Mouse (Mus musculus) cerebellum, postnatal 36 days (tissue): ENCODE data around the gene Ola1.

Source experiments
- DNase-seq, 2 experiments: peaks; one replicate each; pipeline ENCODE4 v3.0.0; 2021 to 2022; ENCODE audit warnings: mixed read lengths in 2 of 2

Ola1 gene

DNA sequence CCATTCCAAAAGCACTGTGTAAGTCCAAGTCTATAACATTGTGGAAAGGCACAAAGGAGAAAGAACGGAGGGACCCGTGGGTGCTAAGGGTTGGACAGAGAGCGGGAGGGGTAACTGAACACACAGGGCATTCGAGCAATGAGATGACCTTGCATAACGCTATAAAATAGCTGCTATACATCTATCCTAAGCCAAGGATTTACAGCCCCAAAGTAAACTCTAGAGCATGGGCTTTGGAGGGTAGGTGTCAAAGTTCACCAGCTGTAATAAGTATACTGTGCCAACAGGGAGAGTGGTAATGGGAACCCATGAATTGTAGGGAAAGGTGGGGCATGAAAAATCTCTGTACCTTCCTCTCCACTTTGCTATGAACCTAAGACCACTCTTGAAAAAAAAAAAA is at the start of gene Ola1:
TSS of gene Ola1 (minus strand) at position 12 of the 400 bp plus-strand sequence.
- DNase-seq: no peak

DNA sequence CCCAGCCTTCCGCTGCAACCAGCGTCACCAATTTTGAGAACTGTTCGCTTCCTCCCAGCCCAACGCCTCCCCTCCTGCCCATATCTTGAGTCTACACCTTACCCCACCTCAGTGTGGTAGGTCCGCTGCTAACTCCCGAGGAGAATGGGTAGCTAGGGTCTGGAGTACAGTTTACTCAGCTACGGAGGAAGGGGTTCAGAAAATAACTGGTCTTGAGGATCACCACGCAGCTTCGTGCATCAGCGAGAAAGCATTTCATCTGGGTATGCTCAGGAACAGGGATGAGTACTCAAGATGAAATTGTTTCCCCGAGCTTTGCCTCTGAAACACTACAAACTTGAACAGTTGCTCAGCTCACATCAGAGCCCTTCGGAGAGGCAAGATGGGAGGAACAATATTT is 49.6 kb upstream of the Ola1 start:
- DNase-seq: no peak

DNA sequence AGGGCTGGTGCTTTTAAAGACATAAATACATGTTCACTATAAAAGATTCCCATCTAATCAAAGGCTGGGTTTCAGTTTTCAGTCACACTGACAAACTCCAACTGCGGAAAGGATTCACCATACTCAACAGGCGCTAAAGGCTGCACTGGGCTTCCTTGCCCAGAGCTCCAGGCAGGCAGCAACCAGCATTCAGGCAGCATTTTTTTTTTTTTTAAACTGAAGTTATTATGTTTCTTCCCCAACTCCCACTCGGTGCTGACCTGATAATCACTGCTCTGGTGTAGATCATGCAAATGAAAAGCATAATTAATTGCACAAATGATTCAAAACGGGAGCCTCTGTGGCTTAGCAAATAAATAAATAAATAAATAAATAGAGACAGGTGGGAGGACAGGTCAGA is 49.1 kb upstream of the Ola1 start:
- no peak for DNase-seq

DNA sequence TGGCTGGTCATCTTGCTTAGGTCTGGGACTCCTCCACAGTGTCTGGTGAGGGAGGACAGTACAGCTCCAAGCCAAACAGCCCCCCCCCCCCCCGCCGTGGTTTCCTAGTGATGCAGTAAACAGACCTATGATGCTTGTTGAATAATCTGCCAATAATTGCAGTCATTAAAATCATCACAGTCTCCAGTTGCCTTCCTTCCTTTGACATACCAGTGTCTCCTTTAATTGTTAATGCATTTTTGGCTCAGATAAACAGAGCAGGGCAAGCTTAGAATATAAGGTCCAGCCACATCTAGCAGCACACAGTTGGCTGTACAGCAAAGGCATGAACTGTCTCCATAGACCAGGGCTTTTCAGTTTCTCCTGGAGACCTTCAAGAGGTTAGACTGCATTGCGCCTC is 48.5 kb upstream of the Ola1 start:
- no peak for DNase-seq

DNA sequence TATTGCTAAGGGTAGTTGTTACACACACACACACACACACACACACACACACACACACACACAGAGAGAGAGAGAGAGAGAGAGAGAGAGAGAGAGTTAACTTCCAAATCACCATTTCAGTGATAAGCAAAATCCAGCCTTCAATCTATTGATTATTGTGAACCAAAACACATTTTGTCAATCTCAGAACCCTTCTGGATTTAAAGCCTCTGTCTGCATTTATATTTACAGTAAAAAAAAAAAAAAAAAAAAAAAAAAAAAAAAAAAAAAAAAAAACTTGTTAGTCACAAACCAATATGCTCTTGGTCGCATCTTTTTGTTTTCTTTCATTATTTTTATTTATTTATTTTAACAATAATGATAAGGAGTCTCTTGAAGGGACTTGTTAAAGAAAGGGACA is 47.9 kb upstream of the Ola1 start:
- no peak for DNase-seq

DNA sequence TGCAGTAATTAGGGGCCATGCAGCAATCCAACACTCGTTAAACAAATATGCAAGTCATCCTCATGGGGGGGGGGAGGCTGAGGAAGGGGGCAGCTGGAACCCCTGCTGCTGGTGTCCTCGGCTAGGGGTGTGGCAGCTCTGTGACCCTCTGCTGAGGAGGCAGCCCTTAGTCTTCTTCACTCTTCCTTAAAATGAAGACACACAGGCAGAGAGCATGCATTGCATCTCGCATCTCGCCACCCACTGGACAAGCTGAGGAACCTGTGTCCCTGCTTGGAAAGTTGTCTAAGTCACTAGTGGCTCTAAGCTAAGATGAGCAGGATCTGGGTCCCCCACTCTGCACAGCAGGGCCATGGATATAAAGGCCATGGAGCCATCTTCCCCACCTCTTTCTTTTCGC is 47.3 kb upstream of the Ola1 start:
- DNase-seq: no peak

DNA sequence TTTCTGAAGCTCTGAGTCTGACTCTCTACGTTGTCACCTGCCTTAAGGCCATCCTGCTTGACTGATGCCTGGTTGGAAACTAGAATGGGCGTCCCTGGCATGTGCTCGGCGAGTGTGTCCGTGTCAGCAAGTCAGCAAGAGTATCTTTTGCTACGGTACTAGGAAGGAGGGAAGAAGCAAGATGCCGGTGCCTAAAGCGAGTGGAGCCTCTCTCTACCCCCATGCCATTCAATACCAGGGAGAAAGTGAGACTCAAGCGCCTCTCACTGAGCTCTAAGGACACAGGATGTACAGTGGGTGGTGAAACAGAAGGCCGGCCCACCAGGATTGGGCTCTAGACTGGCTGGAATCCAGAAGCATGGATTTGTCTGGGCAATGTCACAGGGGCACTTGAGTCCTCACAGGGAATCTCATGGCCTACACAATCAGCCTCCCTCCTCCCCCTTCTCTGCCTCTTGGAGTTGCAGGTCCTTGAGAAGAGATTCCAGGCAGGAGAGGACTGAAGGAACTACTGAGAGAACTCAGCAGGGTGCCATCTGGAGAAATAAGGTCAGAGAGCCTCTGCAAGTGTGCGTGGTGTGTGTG is 46.0 kb upstream of the Ola1 start:
- no peak for DNase-seq

DNA sequence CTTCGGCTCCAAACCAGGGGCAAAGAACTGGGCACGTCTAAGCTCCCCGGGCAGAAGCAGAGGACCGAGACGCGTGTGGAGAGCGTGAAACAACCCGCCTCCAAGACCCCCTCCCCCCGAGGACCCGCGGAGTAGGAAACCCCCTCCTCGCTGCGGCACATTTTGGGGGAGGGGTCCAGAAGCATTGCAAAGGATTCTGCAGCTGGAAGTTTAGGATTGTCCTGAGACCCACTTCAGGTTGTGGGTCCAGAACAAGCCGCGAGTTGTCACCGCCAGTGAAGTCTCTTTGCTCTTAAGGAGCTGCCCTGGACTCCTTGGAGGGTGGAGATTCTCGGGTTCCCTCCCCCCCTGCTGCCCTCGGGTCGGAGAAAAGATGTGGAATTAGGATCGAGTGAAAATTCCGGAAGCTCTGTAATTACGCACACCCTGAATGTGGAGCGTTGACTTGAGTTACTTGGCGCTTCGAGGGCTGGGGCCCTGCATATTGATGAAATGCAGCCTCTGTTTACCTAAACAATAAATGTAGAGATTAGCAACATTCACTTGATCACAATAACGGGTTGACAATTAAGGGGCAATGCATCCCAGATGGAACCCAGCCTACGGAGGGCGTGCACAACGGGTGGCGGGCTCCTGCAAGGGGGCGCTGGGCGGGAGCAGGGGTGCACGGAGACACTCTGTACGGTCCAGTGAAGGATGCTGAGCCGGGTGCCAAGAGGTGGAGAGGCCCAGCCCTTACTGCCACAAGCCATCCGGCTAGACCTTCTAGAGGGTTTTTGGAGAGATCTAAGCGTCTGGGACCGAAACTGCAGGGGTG is 45.3 kb upstream of the Ola1 start:
- DNase-seq: no peak

DNA sequence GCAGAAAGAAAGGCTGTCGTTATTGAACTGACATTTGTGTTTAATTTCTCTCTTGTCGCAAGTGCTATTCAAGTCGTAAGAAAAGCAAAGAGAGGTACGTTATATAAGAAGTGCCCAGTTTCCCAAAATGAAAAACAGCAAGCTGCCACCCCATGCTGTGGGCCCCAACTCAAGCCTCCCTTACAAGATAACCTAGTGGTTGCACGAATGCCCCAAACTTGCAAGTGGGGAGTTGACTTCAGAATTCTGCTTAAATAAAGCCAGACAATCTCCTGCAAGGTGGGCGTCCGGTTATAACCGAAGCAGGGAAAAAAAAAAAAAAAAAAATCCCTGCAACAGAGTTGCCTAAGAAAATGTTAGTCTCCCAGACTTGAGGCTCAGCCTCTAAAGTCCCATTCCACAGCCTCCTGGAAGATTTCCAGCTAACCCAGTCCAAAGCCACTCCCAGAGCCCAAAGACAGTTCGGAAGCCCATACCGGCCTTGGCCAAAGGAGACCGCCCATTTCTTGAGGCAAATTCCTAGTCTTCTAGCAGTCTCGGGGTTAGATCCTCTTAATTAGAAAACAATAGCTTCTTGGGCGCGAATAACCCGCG is 44.5 kb upstream of the Ola1 start:
- no peak for DNase-seq

DNA sequence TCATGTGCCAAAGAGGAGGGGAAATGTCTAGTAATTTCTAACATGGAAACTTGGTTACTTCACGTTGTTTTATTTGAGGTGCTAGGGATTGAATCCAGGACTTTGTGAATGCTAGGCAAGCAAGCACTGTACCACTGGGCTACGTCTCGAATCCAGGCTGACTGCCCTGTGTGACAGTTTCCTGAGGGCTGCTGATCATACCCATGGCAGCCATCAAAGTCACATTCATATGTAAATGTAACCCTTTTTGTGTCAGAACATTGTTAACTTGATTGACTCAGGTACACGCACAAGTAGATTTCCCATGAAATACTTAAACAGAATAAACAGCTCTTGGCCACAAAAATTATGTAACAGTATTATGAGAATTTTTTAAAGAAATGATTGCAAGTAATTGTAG is 30.0 kb upstream of the Ola1 start:
- DNase-seq: no peak

DNA sequence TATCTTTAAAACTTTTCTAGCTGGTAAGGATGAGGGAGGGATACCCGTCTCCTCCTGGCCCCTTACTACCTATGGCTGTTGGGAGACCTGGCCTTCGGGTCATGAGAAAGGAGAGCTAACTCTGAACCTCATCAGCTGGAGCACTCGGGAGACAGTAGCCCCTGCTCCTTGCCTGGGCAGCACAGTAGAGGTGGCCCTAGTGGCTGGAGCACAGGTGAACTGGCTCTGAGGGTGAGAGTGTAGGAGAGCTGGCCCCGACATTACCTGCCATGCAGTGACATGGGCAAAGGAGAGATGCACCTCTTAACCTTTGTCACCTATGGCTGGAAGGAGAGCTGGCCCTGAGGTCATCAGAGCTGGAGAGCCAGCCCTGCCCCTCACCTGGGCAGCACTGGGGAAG is 22.6 kb upstream of the Ola1 start:
- DNase-seq: no peak

DNA sequence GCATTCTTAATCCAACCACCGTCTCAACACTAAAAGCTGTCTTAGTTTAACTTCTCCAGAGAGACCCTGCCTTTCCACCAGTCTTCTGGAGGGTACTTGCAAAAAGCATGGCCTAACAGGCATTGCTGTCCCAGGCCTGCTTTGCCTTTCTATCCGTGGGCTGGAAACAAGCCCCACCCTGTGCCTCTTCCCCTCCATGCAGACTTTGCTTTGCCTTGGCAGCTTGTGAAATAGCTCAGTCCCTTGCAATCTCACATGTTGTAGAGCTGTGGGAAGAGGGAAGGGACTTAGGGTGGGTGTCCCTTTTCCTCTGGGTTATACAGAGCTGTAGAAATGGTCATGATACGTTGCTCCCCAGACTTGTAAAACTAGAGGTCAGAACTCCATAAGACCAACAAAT is 12.4 kb upstream of the Ola1 start:
- DNase-seq: no peak

DNA sequence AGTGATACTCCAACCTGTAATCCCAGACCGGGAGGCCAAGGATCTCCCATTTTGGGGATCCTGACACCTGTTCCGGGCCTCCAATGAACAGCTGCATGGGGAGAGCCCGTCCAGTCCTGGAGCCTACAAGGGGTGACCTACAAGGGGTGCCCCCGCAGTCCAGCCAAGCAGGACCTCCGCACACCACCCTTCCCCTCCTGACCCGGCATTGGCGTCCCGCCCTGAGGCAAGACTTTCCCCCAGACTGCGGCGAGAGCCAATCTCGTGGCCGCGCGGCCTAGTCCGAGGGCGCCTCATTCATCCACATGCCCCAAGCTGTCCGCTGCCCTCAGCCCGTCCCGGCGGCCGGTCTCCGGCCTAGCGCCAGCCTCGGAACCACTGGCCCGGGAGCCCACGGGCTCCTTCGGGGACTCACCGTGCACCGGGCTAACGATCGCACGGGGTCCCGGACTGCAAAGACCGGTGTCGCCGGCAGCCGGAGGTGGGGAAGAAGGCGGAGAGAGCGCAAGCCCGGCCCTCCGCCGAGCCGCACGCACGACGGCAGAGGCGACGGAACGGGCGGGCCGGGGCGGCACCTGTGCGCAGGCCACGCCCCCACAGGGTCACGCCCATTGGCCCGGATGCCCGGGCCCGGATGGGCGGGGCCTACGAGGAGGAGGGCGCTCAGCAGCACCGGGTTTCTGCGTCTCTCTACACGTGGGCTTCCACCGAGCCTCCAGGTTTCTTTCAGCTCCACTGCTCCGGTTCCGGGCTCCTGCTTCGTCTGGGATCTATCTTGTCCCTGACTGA is 4.7 kb downstream of the Ola1 start:
- peak; percentile 87 to 94 for DNase-seq

DNA sequence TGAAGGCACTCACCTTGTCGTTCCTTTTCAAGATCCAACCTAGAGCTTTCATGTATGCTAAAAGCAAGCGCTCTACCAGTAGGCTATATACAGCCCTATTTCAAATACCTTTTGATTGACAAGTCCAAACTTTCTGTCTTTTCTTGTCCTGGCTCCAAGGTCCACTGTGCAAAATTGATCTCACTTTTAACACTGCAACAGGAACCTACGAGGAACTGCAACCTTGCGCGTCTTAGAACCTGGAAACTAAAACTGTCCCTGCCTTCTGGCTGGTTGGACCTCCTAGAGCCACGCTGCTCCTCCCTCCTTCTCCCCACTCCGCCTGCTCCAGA is 5.2 kb downstream of the Ola1 start:
- DNase-seq: no peak

DNA sequence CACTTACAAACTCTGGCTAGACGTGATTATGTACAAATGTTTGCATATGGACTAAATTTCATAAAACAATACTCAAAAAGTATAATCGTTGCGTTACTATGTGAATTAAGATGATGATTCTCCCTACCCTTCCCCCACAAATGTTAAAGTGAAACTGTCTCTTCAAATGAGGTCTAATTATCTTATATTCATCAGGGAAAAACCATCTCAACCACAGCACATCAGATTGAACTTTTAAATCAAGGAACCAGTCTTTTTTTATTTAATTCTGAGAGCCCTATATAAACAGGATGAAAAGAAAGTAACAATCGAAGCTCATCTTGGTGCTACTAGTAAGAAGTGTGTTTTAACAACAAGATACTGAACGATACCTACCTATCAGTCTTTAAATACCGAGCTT is 14.4 kb downstream of the Ola1 start:
- DNase-seq: no peak

DNA sequence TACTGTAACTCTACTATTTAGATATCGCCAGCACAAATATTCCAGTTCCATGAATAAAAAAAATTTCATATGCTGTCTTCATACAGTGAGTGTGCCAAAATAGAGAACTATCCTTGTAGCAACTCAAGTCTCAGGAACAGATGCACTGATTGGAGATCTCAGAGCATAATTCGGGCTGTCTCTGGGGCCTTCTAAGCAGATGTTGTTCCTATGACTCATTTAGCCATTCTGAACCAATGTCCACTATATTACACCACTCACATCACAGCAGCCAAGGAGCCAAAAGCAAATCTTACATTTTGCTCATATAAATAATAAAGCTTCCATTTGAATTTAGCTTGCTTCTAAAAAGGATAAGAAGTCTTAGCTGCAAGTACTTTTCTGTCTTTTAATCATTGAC is 30.2 kb downstream of the Ola1 start:
- DNase-seq: no peak

DNA sequence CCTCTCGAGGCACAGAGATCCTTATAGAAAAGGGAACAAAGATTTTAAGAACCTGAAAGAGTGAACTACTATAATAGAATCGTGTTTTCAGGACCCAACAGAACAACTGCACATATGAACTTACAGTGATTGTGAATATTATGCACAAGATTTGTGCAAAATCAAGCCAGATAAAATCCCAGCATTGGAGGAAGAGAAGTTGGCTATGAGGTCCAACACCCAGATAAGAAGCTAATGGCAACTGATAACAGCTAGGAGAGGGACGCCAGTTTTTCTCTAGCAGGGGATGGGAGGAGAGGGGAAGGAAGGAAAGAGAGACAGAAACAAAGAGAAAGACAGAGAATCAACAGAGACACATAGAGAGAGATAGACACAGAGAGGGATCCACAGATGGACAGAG is 33.5 kb downstream of the Ola1 start:
- no peak for DNase-seq

DNA sequence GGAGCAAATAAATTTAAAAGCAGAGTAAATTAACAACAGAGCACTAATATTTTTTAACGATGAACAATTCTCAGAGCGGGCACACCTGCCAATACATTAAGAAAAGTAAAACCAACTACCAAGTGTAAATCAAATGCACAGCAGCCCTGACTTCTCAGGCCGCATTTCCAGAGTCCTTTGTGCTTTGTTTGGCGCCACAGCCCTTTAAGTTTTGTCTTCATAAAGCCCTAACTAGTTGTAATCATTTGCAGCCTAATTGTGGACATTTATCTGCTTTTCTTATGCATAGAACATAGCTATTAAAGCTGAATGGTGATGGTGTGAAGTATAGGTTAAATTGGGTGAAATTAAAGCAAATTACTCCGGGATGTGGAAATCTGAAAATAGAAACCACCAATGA is 49.2 kb downstream of the Ola1 start:
- no peak for DNase-seq

DNA sequence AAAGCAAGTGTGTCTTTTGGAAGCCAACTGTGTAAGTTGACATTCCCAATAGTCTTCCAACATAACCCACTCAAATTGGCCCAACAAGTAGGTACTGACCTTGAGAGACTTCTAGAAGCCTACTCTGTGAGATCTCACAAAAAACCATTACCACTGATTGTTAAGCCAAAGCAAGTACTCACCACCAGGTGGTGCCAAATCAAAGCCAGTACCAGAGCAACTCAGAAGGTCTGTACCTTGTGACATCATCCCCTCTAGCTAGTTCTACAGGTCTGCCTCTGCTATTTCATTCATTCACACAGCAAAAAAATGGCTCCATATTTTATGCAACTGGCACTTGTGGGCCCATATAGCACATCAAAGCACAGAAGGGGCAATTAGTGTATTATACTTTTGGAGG is 51.6 kb downstream of the Ola1 start:
- peak; percentile 26 to 38 for DNase-seq

DNA sequence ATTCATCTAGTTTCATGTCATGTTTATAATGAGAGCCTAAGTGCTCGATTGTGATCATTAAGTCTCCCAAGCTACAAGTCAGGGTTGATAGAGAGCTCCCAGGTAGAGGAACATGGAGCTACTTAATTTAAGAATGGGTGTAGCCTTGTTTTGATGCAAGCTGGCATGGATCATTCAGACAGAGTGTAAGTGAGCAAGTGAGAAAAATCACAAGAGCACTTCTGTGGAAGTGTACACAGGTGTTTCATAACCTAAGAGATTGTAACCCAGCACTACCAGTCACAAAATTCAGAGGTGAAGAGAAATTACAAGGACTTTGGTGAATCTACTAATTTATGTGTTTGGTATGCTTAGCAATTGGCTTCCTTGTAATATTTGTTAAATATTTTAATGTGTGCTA is 54.1 kb downstream of the Ola1 start:
- DNase-seq: no peak

DNA sequence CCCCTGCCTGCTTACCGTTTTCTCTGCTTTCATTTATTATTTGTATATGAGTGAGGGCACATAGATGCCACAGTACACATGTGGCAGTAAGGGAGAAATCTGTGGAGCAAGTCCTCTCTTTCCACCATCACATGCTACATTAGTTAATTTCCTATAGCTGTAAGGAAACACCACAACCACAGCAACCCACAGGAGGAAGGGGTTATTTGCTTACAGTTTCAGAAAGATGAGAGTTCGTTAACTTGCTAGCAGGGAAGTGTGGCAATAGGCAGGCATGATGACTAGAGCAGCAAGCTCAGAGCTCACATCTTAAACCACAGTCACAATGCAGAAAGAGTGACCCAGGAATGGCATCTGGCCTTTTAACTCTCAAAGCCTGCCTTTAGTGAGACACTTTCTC is 58.0 kb downstream of the Ola1 start:
- no peak for DNase-seq

DNA sequence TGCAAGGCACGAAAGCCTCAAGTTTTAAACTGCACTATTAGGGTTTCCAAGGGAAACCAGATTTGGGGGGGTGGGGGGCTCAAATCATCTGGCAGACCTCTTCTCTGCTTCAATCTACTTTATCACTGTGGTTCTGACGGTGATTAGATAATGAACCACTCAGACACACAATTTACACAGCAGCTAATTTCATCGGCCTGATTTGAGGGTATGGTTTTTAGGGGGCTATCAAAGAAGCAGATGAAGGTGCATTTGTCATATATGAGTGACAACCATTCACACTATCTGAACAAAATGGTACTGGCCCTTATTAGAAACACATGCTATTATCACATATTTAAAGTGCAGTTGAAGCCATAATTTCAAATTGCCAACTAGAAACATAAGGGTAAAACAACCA is 61.5 kb downstream of the Ola1 start:
- DNase-seq: no peak

DNA sequence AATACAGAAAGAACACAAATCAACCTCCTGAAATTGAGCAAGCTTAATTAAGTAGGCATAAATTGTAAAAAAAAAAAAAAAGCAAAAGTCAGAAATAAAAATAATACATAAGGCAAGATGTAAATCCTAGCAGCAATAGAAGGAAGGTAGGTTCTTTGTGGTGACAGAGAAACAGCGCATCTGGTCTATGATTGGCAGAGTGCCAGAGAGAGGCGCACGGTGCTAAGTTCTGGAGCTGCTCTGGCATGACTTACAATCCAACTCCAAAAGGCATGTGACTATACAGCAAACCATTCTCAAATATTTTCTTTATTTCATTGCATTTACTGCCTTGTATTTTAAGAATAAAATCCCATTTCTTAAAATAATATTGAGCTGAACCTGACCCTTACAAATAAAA is 68.2 kb downstream of the Ola1 start:
- peak in 1 of 2 experiments; percentile 18 for DNase-seq

DNA sequence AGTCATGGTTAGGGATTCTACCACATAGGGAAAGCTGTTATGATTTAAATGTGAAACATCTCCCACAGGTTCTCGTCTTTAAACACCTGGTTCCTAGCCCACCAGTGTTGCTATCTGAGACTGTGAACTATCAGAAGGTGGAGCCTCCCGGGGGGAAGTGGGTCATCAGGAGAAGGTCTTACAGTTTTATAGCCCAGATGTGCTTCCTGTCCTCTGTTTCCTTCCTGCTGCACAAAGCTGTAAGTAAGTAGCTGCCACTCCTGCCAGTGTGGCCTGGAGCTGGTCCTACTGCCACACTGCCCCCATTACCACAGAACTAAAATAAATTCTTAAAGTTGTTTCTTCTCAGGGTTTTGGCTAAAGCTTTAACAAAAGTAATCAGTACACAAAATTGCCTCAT is 72.6 kb downstream of the Ola1 start:
- DNase-seq: no peak
